Mouse (Mus musculus) C2C12 (cell line): ENCODE measurements at regions not wholly inside any gene's neighbourhood (a gene's known extent, or its start where the extent isn't known, plus 50 kb on each side); places are given as distances from the start of the nearest gene placed in this dataset.

Experiments used
- CEBPB ChIP-seq: IDR thresholded peaks from one replicate; pipeline ENCODE4 v1.6.1; 2011; ENCODE audit warnings: low read depth, mild to moderate bottlenecking, control low read depth, moderate library complexity
- CTCF ChIP-seq: IDR thresholded peaks from one replicate; pipeline ENCODE4 v1.5.1; 2011; ENCODE audit not compliant: control insufficient read depth, insufficient read depth, insufficient read length
- FOSL1 ChIP-seq: IDR thresholded peaks from one replicate; pipeline ENCODE4 v1.8.0; 2011; ENCODE audit warnings: mild to moderate bottlenecking, low read length; ENCODE audit not compliant: poor library complexity, insufficient read depth, severe bottlenecking
- MAX ChIP-seq: IDR thresholded peaks from one replicate; pipeline ENCODE4 v1.6.1; 2011; ENCODE audit warnings: mild to moderate bottlenecking, control low read depth
- MYOD1 ChIP-seq: IDR thresholded peaks from one replicate; pipeline ENCODE4 v1.6.1; 2011; ENCODE audit warnings: low read depth; ENCODE audit not compliant: control insufficient read depth, insufficient read length
- MYOG ChIP-seq: IDR thresholded peaks from one replicate; pipeline ENCODE4 v1.6.1; 2011; ENCODE audit not compliant: control insufficient read depth, insufficient read length; ENCODE audit errors: extremely low read depth
- USF1 ChIP-seq: IDR thresholded peaks from one replicate; pipeline ENCODE4 v1.6.1; 2011; ENCODE audit warnings: low read depth, mild to moderate bottlenecking, control low read depth, moderate library complexity

GRCm38 (mm10) chr10:17343829-17344228 is 379.2 kb upstream of the Cited2 start:
- TF ChIP-seq CTCF (no peak), CEBPB (no peak), MYOD1 (no peak), USF1 (no peak), MAX (no peak), MYOG (no peak), FOSL1 (no peak)
